Mouse (Mus musculus) brain, adult 10 weeks (tissue): ENCODE results near the gene Slc5a9. TPM values are rescaled to one million over a fixed set of nuclear protein-coding genes. Genes with fewer than 3 reads are reported as not detected.

Source experiments
- polyA plus RNA-seq: library from polyadenylated mRNA; stranded (reverse); fragments of 350-450 nt; fragmentation: Illumina TruSeq; extraction: RNeasy Lipid Tissue Mini Kit (QIAGEN cat#74804); gene quantifications from one replicate; pipeline ENCODE4 v1.2.3, GENCODE M21; 2015; ENCODE audit warnings: low read depth, low replicate concordance

Gene Slc5a9
- polyA plus RNA-seq = not detected

GRCm38 (mm10) chr4:111902775-111903174 is at the start of gene Slc5a9:
TSS of gene Slc5a9 (minus strand) at chr4:111902918.

GRCm38 (mm10) chr4:111919092-111919491 is 16.4 kb upstream of the Slc5a9 start, which contains the start of gene Skint8:
TSS of gene Skint8 (plus strand) at chr4:111919392.

Other genes with a start within 250 kb of the Slc5a9 start
- gene Spata6, start 182.9 kb downstream of the Slc5a9 start, polyA plus RNA-seq = 5.4 TPM
- gene Skint8, start 16.5 kb upstream of the Slc5a9 start, polyA plus RNA-seq = not detected
- not detected for gene Skint7, start 70.0 kb upstream of the Slc5a9 start, polyA plus RNA-seq
- gene Skint1, start 103.4 kb upstream of the Slc5a9 start, polyA plus RNA-seq = not detected
- gene Skint4, start 169.1 kb upstream of the Slc5a9 start, polyA plus RNA-seq = not detected